Mouse (Mus musculus) gastrocnemius, postnatal 14 days (tissue): Measurements from ENCODE around the gene Josd2. TPM values are rescaled to one million over a fixed set of nuclear protein-coding genes. Genes with fewer than 3 reads are reported as not detected.

ENCODE experiments used
- DNase-seq: peaks from one replicate; pipeline ENCODE4 v3.0.0; 2021; ENCODE audit warnings: mixed read lengths
- intact Hi-C: fragments of 180-260 bp; cut with DNase I; formaldehyde crosslinking; loops from one replicate; pipeline ENCODE4 v1.15.1; 2025; ENCODE audit warnings: low total_unique reads
- total RNA-seq, 2 experiments: library from RNA; stranded (reverse); gene quantifications; 2 replicates each; pipeline ENCODE4 v1.2.3; 2021

Gene Josd2
- total RNA-seq, 2 experiments from 2014 or later, result 60.2 to 73.5 TPM

GRCm38 (mm10) chr7:44469677-44470675 lies 2.2 kb downstream of the Josd2 start:
- intact Hi-C loops, result loop anchor here (10.0 kb wide), 1 partner anchor 205 kb away; the partner anchor contains the start of gene Gm15517
- no peak for DNase-seq

GRCm38 (mm10) chr7:44470696-44471612 lies 3.2 kb downstream of the Josd2 start:
- DNase-seq, result no peak
- intact Hi-C loops, result loop anchor here (10.0 kb wide), 1 partner anchor 206 kb away; the partner anchor contains the start of gene Gm15517

- intact Hi-C loops, result loop anchor here (10.0 kb wide), 1 partner anchor 207 kb away; the partner anchor contains the start of gene Gm15517
- DNase-seq, result peak; percentile 58
These were observed 4.2 kb downstream of the Josd2 start for GRCm38 (mm10) chr7:44471880-44472557.

- intact Hi-C loops, result loop anchor here (10.0 kb wide), 1 partner anchor 208 kb away; the partner anchor contains the start of gene Gm15517
- no peak for DNase-seq
These were observed 4.7 kb downstream of the Josd2 start for GRCm38 (mm10) chr7:44472558-44472885.

- peak; percentile 79 for DNase-seq
- intact Hi-C loops, result loop anchor here (10.0 kb wide), 1 partner anchor 208 kb away; the partner anchor contains the start of gene Gm15517
These were observed 5.3 kb downstream of the Josd2 start for GRCm38 (mm10) chr7:44472961-44473646.

- intact Hi-C loops, result loop anchor here (10.0 kb wide), 1 partner anchor 210 kb away; the partner anchor contains the start of gene Gm15517
- peak; percentile 81 for DNase-seq
These were observed 6.6 kb downstream of the Josd2 start for GRCm38 (mm10) chr7:44474419-44474818.

- intact Hi-C loops, result loop anchor here (10.0 kb wide), 1 partner anchor 210 kb away; the partner anchor contains the start of gene Gm15517
- no peak for DNase-seq
These were observed 7.3 kb downstream of the Josd2 start for GRCm38 (mm10) chr7:44475046-44475614.

- DNase-seq, result no peak
- intact Hi-C loops, result no loop called here
These were observed 15.2 kb downstream of the Josd2 start for GRCm38 (mm10) chr7:44482836-44483435.

GRCm38 (mm10) chr7:44484109-44484508 lies 16.3 kb downstream of the Josd2 start:
- DNase-seq, result no peak
- intact Hi-C loops, result no loop called here

- intact Hi-C loops, result no loop called here
- DNase-seq, result peak; percentile 65
These were observed 17.2 kb downstream of the Josd2 start for GRCm38 (mm10) chr7:44484841-44485571.

- no peak for DNase-seq
- intact Hi-C loops, result no loop called here
These were observed 17.9 kb downstream of the Josd2 start for GRCm38 (mm10) chr7:44485572-44486195.

- intact Hi-C loops, result no loop called here
- peak; percentile 12 for DNase-seq
These were observed 19.3 kb downstream of the Josd2 start for GRCm38 (mm10) chr7:44486927-44487575.

- DNase-seq, result peak; percentile 1
- intact Hi-C loops, result no loop called here
These were observed 20.2 kb downstream of the Josd2 start for GRCm38 (mm10) chr7:44487936-44488335.

- intact Hi-C loops, result no loop called here
- DNase-seq, result peak; percentile 8
These were observed 20.8 kb downstream of the Josd2 start for GRCm38 (mm10) chr7:44488545-44488944.

GRCm38 (mm10) chr7:44490281-44490680 lies 22.5 kb downstream of the Josd2 start:
- DNase-seq, result peak; percentile 5
- intact Hi-C loops, result no loop called here

- DNase-seq, result no peak
- intact Hi-C loops, result no loop called here
These were observed 23.6 kb downstream of the Josd2 start for GRCm38 (mm10) chr7:44491391-44491790.
